Mouse (Mus musculus) left cerebral cortex, postnatal 4 days (tissue): ENCODE measurements around the gene Adap1. TPM values are rescaled to one million over a fixed set of nuclear protein-coding genes. Genes with fewer than 3 reads are reported as not detected.

ENCODE experiments used
- DNase-seq: peaks from one replicate; pipeline ENCODE4 v3.0.0-alpha.2; 2022
- intact Hi-C: fragments of 180-260 bp; cut with DNase I; formaldehyde crosslinking; loops from one replicate; pipeline ENCODE4 v1.15.1; 2025
- total RNA-seq, 2 experiments: library from RNA; stranded (reverse); gene quantifications; 2 replicates each; pipeline ENCODE4 v1.2.3; 2021

Adap1 gene
- total RNA-seq, 2 experiments from 2014 or later, result 219 to 247 TPM

- intact Hi-C loops, result no loop called here
- DNase-seq, result no peak
These were observed 70.5 kb downstream of the Adap1 start for GRCm38 (mm10) chr5:139254938-139255337.

DNA sequence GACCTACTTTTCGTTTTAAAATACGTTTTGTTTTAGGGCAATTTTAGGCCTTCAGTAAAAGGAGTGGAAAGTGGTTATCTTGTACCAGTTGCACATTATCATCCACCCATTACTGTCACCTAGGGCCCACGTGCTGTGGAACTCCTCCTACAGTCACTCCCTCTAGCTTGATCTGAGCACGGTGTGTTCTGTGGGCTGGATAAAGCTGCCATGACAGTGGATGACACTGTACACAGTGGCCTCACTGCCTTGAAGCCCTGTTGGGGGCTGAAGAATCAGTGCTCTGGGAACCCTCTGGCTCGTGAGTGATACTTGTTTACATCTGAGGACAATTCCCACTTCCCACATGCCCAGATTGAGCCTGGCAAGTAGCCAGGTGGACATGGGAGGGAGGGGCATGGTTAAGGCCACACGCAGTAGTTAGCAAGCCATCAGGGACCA, 72.1 kb downstream of the Adap1 start:
- intact Hi-C loops, result no loop called here
- DNase-seq, result peak; percentile 48

DNA sequence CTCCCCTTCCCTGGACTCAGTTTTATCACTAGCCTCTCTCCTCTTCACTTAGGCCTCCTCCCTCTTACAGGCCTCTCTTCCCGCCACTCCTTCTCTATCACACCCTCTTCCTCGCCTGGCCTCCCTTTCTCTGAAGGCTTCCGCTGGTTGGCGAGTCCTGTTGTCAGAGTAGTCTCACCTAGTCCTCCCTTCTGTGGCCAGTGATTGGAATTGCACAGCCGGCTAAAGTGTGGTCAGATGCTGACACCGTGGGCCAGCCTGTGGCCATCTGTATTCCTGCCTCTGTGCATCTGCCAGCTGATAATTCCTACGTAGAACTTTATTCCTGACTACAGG, 72.5 kb downstream of the Adap1 start:
- DNase-seq, result no peak
- intact Hi-C loops, result no loop called here

DNA sequence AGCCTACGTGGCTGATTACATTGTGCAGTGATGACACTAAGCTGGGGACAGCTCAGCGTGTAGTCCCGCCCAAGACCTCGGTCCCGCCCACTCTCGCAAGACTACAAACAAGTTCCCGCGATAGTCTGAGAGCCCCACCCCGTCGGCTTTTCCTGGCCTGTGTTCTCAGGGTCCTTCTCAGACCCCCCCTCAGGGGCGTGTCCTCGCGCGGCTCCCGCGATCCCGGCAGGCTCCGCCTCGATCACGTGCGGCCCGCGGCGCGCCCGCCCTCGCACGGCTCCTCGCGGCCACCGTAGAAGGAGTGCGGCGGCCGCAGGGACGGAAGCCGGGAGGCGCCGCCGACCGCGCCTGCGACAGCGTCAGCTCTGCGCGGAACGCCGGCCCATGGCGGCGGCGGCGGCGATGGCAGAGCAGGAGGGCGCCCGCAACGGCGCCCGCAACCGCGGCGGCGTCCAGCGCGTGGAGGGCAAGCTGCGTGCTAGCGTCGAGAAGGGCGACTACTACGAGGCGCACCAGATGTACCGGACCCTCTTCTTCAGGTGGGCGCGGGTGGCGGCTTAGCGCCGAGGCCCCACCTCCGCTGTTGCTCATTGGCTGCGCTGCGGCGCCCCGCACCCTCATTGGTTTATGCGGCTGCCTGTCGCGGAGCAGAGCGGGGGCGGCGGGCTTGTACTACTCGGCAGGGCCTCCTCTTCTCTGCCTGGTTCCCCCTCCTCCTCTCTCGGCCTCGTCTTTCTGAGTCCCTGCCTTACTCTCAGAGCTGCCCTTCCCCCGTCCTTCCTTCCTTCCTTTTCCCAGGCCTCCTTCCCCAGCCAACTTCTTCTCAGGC, 73.1 kb downstream of the Adap1 start, which contains the start of gene Get4:
Get4 (plus strand) TSS at position 244 of the 829 bp plus-strand sequence.
- peak; percentile 100 for DNase-seq
- intact Hi-C loops, result no loop called here

DNA sequence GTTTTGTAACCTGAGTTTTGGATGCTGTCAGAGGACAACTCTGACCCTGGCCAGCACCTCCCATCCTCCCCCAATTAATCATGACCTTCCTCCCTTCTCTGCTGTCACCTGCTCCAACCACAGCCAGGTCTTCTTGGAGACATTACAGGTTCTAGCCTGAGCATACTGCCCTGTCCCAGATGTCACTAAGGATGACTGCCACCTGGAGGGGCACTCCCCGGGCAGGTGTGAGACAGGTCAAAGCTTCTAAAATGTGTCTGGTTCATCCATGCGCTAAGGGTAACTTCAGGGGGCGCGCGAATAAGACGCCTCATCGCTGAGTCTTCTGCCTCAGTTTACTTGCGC, 73.7 kb downstream of the Adap1 start:
- intact Hi-C loops, result no loop called here

DNA sequence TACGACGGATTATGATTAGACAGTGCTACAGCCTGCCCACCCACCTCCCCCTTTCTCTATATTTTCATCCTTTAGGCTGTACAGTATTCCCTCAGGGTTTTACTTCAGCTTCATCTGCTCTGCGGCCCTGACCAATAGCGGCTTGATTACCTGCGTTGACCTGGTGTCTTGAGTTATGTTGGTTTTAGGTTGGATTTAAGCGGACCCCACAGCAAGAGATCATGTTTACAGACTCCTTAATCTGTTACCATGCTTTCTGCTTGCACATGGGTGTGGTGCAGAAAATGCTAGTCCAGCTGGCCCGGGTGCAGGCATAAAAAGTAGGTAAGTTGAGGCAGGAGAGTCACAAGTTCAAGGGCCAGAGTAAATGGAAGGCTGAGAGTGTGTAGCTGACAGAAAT, 74.1 kb downstream of the Adap1 start:
- intact Hi-C loops, result no loop called here
- DNase-seq, result no peak

More for the DNA sequence above, 73.7 kb downstream of the Adap1 start:
- no peak for DNase-seq

- intact Hi-C loops, result no loop called here
These were observed 76.6 kb downstream of the Adap1 start for GRCm38 (mm10) chr5:139248846-139249245.

GRCm38 (mm10) chr5:139247767-139248166, 77.7 kb downstream of the Adap1 start:
- DNase-seq, result no peak
- intact Hi-C loops, result no loop called here

More at GRCm38 (mm10) chr5:139248846-139249245, 76.6 kb downstream of the Adap1 start:
- no peak for DNase-seq

DNA sequence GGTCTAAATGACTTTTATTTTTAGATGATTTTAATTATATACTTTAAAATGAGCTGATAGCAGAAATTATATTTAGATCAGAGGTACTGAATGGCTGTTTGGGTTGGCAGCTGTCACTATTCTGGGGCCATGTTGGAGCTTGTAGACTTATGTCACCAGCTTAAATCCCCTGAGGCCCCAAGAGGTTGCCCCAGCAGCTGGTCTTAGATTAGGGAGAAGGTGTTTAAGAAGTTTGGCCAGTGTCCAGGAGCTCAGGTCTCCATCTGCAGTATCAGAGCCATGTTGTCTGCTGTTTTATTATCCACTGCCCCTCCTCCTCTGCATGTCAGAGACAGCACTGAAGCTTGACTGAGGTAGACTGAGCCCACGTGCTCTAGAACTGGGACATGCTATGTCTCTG, 82.0 kb downstream of the Adap1 start:
- intact Hi-C loops, result no loop called here

GRCm38 (mm10) chr5:139241022-139241761, 84.2 kb downstream of the Adap1 start:
- intact Hi-C loops, result no loop called here
- DNase-seq, result no peak

More for the DNA sequence above, 82.0 kb downstream of the Adap1 start:
- DNase-seq, result peak; percentile 11

DNA sequence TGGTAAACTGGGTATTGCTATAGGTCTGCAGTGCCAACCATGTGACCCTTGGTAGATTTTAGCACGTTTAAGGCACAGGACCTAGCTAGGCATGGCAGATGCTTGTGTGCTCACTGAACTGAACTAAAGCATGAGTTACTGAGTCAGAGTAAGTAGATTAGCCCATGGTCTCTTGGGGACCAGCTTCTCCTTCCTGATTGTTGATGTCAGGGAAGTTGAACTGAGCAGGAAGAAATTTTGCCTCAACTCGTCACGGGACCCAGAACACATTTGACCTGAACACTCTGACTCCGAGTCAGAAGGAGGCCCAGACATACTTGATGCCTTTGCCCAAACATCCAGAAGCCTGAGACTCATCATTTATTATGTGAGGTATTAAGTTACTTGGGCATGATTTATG, 88.0 kb downstream of the Adap1 start:
- no peak for DNase-seq
- intact Hi-C loops, result no loop called here

DNA sequence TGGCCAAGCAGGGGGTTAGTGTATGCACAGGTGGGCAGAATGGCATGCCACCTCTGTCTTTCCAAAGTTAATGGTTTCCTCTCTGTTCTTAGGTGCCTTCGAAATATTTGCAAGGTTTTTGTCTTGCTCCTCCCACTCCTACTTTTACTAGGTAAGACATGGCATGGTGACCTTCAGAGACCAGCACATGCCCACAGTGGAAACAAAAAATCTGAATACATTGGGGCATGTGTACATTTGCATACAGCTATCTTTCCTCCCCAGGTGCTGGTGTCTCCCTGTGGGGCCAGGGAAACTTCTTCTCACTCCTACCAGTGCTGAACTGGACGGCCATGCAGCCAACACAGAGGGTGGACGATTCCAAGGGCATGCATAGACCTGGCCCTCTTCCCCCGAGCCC, 91.0 kb downstream of the Adap1 start:
- intact Hi-C loops, result no loop called here
- no peak for DNase-seq

DNA sequence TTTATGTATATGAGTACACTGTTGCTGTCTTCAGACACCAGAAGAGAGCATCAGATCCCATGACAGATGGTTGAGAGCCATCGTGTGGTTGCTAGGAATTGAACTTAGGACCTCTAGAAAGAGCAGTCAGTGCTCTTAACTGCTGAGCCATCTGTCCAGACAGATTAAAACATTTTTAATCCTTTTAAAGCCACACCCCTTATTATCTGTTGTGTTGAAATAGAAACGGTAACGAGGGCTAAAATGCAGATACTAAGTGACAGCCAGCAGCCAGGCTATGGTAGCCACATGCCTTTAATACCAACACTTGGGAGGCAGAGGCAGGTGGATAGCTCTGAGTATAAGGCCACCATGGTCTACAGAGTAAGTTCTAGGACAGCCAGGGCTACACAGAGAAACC, 93.3 kb downstream of the Adap1 start:
- DNase-seq, result no peak
- intact Hi-C loops, result no loop called here

DNA sequence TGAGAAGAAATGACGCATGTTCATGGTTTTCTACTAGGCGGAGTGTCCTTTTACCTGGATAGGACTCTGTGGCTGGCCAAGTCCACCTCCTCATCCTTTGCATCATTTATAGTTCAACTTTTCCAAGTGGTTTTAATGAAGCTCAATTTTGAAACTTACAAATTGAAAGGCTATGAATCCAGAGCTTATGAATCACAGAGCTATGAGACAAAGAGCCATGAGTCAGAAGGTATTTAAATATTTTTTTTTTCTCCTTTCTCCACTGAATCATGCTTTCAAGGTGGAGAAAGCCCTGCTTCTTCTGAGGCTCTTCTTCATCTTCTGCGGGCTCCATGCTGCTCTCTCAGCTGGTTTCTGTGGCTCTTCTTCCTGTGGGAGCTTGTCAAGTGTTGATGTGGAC, 95.7 kb downstream of the Adap1 start:
- intact Hi-C loops, result no loop called here
- DNase-seq, result no peak

DNA sequence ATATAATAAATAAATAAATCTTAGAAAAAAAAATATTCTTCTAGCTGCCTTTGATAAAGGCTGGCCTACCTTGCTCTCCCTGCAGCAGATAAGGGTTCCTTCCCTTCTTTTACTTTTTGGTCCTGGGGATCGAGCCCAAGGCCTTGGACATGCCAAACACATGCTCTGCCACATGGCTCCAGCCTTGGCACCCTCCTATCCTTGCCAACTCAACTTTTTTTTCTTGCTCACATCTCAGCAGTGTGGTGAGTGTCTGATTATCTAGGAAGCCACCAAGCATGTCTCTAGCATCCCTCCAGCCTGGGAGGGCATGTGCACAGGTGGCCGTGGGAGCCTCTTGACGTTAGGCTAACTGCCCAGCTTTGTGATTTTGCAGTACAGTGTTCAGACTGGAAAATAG, 97.1 kb downstream of the Adap1 start:
- DNase-seq, result no peak
- intact Hi-C loops, result no loop called here

- no peak for DNase-seq
- intact Hi-C loops, result no loop called here
These were observed 97.8 kb downstream of the Adap1 start for GRCm38 (mm10) chr5:139227645-139228044.

- DNase-seq, result no peak
- intact Hi-C loops, result no loop called here
These were observed 98.2 kb downstream of the Adap1 start for GRCm38 (mm10) chr5:139227236-139227635.

DNA sequence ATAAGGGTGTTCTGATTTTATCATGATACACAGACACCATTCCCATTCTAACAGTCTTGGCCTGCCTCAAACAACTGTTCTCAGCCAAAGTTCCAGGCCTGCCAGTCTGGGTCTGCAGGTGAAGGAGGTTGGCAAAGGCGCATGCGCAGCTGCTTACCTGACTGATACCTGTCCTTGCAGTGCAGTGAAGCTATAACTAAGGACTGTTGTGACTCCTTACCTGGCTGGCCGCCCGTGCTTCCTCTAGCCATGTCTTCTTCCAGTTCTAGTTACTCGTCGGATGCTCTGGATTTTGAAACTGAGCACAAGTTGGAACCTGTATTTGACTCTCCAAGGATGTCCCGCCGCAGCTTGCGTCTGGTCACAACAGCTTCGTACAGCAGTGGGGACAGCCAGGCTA, 102.1 kb downstream of the Adap1 start:
- intact Hi-C loops, result no loop called here
- no peak for DNase-seq
